Mouse (Mus musculus) embryonic facial prominence, embryonic 11.5 days (tissue): Measurements from ENCODE around the gene Tanc2. TPM values are rescaled to one million over a fixed set of nuclear protein-coding genes. Genes with fewer than 3 reads are reported as not detected.

Experiments used
- ATAC-seq: fragments of 200-750 bp; cut with Nextera tagmentation; replicated peaks from 2 replicates; pipeline ENCODE4 v1.8.0; 2017; ENCODE audit warnings: low read depth; ENCODE audit not compliant: insufficient number of reproducible peaks, low FRiP score, low TSS enrichment
- DNase-seq: peaks from one replicate; pipeline ENCODE4 v3.0.0-alpha.2; 2015; ENCODE audit warnings: low spot score
- H3K27ac ChIP-seq: fragments of 300-500 bp; sonication (generic); replicated peaks from 2 replicates; pipeline ENCODE4 v1.5.1; 2014; ENCODE audit warnings: mild to moderate bottlenecking, low read depth, low read length, control low read depth
- H3K27me3 ChIP-seq: fragments of 300-500 bp; sonication (generic); 2 replicates; pipeline ENCODE4 v1.6.1; 2014; ENCODE audit warnings: mild to moderate bottlenecking, low read length, moderate library complexity, mixed read lengths; ENCODE audit not compliant: control insufficient read depth, insufficient read depth
- H3K36me3 ChIP-seq: fragments of 300-500 bp; sonication (generic); replicated peaks from 2 replicates; pipeline ENCODE4 v1.6.1; 2014; ENCODE audit warnings: low read depth, mild to moderate bottlenecking, low read length, moderate library complexity, mixed read lengths; ENCODE audit not compliant: control insufficient read depth, insufficient read depth
- H3K4me1 ChIP-seq: fragments of 300-500 bp; sonication (generic); 2 replicates; pipeline ENCODE4 v1.6.1; 2014; ENCODE audit warnings: low read length, mixed read lengths; ENCODE audit not compliant: control insufficient read depth, insufficient read depth
- H3K4me2 ChIP-seq: fragments of 300-500 bp; sonication (generic); 2 replicates; pipeline ENCODE4 v1.6.1; 2014; ENCODE audit warnings: low read depth, mild to moderate bottlenecking, control low read depth, low read length, moderate library complexity
- H3K4me3 ChIP-seq: fragments of 300-500 bp; sonication (generic); 2 replicates; pipeline ENCODE4 v1.5.1; 2014; ENCODE audit warnings: low read depth, low read length, control low read depth
- H3K9ac ChIP-seq: fragments of 300-500 bp; sonication (generic); replicated peaks from 2 replicates; pipeline ENCODE4 v1.6.1; 2014; ENCODE audit warnings: mild to moderate bottlenecking, control low read depth, low read length
- H3K9me3 ChIP-seq: fragments of 300-500 bp; sonication (generic); replicated peaks from 2 replicates; pipeline ENCODE4 v1.6.1; 2016; ENCODE audit warnings: mild to moderate bottlenecking, low read length, inconsistent platforms, mixed read lengths; ENCODE audit not compliant: control insufficient read depth
- WGBS: fragments of 180-500 bp; shearing (Covaris S2); extraction: QIAGEN DNeasy Blood & Tissue Kit; methylation state at CpG from one replicate; pipeline ENCODE4 v1.1.7; 2014; 5-methylcytosine and 5-hydroxymethylcytosine counted together
- polyA plus RNA-seq: library from polyadenylated mRNA; unstranded; fragments of >200 nt; fragmentation: Nextera tagmentation; extraction: Ambion mirVana; gene quantifications from 2 replicates; pipeline ENCODE4 v1.2.1, GENCODE M21; 2014

The Tanc2 gene
- polyA plus RNA-seq, 1 experiment from 2014 or later, result 12.1 TPM

- H3K36me3 ChIP-seq, result no peaks in the 10 kb centered on the region
- DNase-seq, result peak; percentile 72
- H3K27me3 ChIP-seq, result peaks cover 8% of the 10 kb centered on the region
- peak; percentile 40 for ATAC-seq
- under 1% methylated on average over 56 of the region's 59 CpGs for WGBS
- H3K4me3 ChIP-seq, result peak overlapping the region; percentile 68
- H3K27ac ChIP-seq, result no peak overlapping the region
- H3K4me2 ChIP-seq, result peak overlapping the region; percentile 97
- H3K9me3 ChIP-seq, result no peaks in the 10 kb centered on the region
- H3K4me1 ChIP-seq, result no peaks in the 10 kb centered on the region
- peak overlapping the region; percentile 62 for H3K9ac ChIP-seq
Observed at GRCm38 (mm10) chr11:105944126-105944621, 354.4 kb downstream of the Tanc2 start.

- Histone ChIP-seq H3K36me3 (no peaks in the 10 kb centered on the region), H3K4me2 (no peak overlapping the region; the same call in 1 of the 2 replicates), H3K27me3 (peaks cover 8% of the 10 kb centered on the region), H3K27ac (no peak overlapping the region), H3K4me3 (peak overlapping the region; percentile 68), H3K4me1 (no peaks in the 10 kb centered on the region), H3K9ac (no peak overlapping the region), H3K9me3 (no peaks in the 10 kb centered on the region)
- DNase-seq, result no peak
- 82% methylated on average over 16 of the region's 16 CpGs for WGBS
- ATAC-seq, result no peak
Observed at GRCm38 (mm10) chr11:105944770-105945672, 355.2 kb downstream of the Tanc2 start.

DNA sequence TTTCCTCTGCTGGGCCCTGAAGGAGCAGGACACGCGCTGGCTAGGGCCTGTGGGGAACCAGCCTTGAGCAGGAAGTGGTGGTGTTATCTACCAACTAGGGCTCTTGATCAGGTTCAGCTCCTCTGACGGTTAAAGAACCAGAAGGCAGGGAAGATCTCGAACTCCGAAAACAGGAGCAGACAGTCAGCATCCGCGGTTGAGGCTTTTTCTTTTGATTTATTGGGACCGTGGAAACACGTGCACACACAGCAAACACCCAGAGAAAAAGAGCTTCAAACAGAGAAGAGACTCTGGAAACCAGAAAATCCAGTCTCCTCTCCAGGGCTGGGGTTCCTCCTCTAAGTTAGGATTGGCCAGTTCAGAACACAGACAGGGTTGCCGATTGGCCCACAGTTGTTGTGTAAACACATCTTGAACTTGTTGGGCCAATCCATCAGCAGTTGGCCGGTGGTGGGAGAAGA lies 356.9 kb downstream of the Tanc2 start:
- H3K4me2 ChIP-seq, result no peak overlapping the region
- no peaks in the 10 kb centered on the region for H3K36me3 ChIP-seq
- H3K9me3 ChIP-seq, result no peaks in the 10 kb centered on the region
- H3K27me3 ChIP-seq, result peaks cover 8% of the 10 kb centered on the region
- no peak overlapping the region for H3K4me3 ChIP-seq
- 44% methylated on average over 11 of the region's 11 CpGs for WGBS
- ATAC-seq, result no peak
- no peak overlapping the region for H3K27ac ChIP-seq
- DNase-seq, result peak; percentile 60
- H3K4me1 ChIP-seq, result no peaks in the 10 kb centered on the region
- H3K9ac ChIP-seq, result no peak overlapping the region

- Histone ChIP-seq H3K9me3 (no peaks in the 10 kb centered on the region), H3K4me2 (no peak overlapping the region), H3K4me3 (no peak overlapping the region), H3K36me3 (no peaks in the 10 kb centered on the region), H3K4me1 (no peaks in the 10 kb centered on the region), H3K27me3 (peaks cover 8% of the 10 kb centered on the region), H3K9ac (no peak overlapping the region), H3K27ac (no peak overlapping the region)
- ATAC-seq (no peak), DNase-seq (no peak)
- 69% methylated on average over 2 of the region's 2 CpGs for WGBS
Observed at GRCm38 (mm10) chr11:105948255-105948654, 358.5 kb downstream of the Tanc2 start.

GRCm38 (mm10) chr11:105950519-105950918 lies 360.7 kb downstream of the Tanc2 start:
- Histone ChIP-seq H3K27me3 (no peaks in the 10 kb centered on the region), H3K36me3 (no peaks in the 10 kb centered on the region), H3K9me3 (no peaks in the 10 kb centered on the region), H3K4me1 (no peaks in the 10 kb centered on the region), H3K27ac (no peak overlapping the region), H3K4me3 (no peak overlapping the region), H3K9ac (no peak overlapping the region), H3K4me2 (no peak overlapping the region)
- ATAC-seq (no peak), DNase-seq (no peak)
- 68% methylated on average over 4 of the region's 4 CpGs for WGBS

GRCm38 (mm10) chr11:105951601-105952044 lies 361.8 kb downstream of the Tanc2 start:
- Histone ChIP-seq H3K9me3 (no peaks in the 10 kb centered on the region), H3K27me3 (no peaks in the 10 kb centered on the region), H3K4me2 (no peak overlapping the region), H3K4me1 (no peaks in the 10 kb centered on the region), H3K4me3 (no peak overlapping the region), H3K36me3 (no peaks in the 10 kb centered on the region), H3K9ac (no peak overlapping the region), H3K27ac (no peak overlapping the region)
- ATAC-seq (no peak), DNase-seq (peak; percentile 14)
- 33% methylated on average over 3 of the region's 3 CpGs for WGBS

DNA sequence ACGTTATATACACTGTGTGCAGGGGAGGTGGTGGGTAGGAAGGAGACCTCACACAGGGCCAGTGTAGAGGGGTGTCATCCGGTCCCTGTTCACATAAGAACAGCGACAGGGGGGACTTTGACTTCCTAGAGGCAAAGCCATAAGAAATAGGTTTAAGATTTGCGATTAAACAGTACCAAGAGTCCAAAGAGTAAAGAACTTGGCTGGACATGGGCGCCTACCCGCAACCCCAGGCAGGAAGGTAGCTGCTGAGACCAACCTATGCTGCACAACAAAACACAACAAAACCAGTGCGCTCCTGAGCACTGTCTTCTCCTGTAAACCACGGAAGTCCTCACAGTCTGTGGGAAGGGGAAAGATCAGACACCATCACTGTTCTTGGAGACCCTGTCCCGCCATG lies 362.3 kb downstream of the Tanc2 start:
- WGBS, result 87% methylated on average over 9 of the region's 9 CpGs
- Histone ChIP-seq H3K36me3 (no peaks in the 10 kb centered on the region), H3K27me3 (no peaks in the 10 kb centered on the region), H3K27ac (no peak overlapping the region), H3K4me1 (no peaks in the 10 kb centered on the region), H3K9me3 (no peaks in the 10 kb centered on the region), H3K9ac (no peak overlapping the region), H3K4me2 (no peak overlapping the region), H3K4me3 (no peak overlapping the region)
- DNase-seq (no peak), ATAC-seq (no peak)

DNA sequence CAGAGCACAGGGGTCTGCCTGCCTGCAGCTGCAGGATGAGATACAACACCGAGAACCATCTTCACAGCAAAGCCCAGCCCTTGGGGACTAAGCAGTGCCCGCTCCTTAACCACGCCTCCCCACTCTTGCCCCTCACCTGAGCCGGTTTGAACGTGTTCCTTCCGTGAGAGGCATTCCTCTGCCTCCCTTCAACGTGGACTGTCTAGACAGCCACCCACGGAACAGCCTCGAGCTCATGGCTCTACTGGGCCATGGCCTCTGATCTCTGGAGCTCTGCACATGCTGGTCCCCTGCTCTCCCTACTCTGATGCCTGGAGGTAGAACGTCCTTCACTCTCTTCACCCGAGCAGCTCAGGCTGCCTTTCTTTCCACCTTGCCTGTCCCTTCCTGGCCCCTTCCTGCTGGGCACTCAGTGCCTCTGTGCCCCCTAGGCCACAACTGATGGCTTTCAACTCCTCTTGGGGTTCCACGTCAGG lies 363.2 kb downstream of the Tanc2 start, which contains the start of gene Cyb561:
Gene Cyb561, minus strand, starts transcription at position 426 of the 476 bp plus-strand sequence.
- 78% methylated on average over 12 of the region's 12 CpGs for WGBS
- DNase-seq (no peak), ATAC-seq (no peak)
- H3K9ac ChIP-seq, result no peak within 1 kb of the TSS
- H3K4me3 ChIP-seq, result no peak within 1 kb of the TSS
- no peak within 1 kb of the TSS for H3K27ac ChIP-seq
- H3K36me3 ChIP-seq, result no peaks in the 10 kb centered on the region
- H3K9me3 ChIP-seq, result no peaks in the 10 kb centered on the region
- no peaks in the 10 kb centered on the region for H3K27me3 ChIP-seq
- no peak within 1 kb of the TSS for H3K4me2 ChIP-seq
- H3K4me1 ChIP-seq, result no peaks in the 10 kb centered on the region
